Mouse (Mus musculus): Measurements from ENCODE around the gene Terb2.

DNA sequence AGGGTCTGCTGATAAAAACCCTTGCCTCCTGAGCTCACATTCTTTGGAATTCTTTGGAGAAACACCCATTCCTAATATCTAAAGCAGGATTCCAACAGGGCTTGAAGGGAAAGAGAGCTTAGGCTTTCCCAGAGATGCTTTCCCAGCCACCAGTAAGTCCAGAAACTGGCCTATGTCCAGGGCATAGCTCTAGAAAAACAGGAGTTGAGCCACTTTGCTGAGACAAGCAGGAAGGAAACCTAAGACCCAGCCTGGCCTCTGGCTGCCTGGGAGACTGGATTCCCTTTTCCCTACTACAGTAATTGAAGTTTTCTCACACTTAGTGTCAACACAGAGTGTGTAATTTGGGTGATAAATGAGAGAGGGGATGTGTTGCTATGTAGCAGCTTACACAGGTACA lies 50.2 kb downstream of the Terb2 start:
- TF ChIP-seq MAX (IDR thresholded peaks at IDR 0.05), result no peak
- TF ChIP-seq CTCF (IDR thresholded peaks at IDR 0.05; ENCODE audit: control insufficient read depth, insufficient read depth, insufficient read length), result no peak
- no peak for TF ChIP-seq USF1 (IDR thresholded peaks at IDR 0.05; ENCODE audit: low read depth)
- TF ChIP-seq CEBPB (IDR thresholded peaks at IDR 0.05; ENCODE audit: low read depth), result no peak
- no peak for TF ChIP-seq MYOG (IDR thresholded peaks at IDR 0.05; ENCODE audit: control insufficient read depth, extremely low read depth, insufficient read length)
- no peak for TF ChIP-seq MYOD1 (IDR thresholded peaks at IDR 0.05; ENCODE audit: control insufficient read depth, insufficient read length, low read depth)
